Mouse (Mus musculus): ENCODE results near the gene Csrnp1. TPM values are rescaled to one million over a fixed set of nuclear protein-coding genes. Genes with fewer than 3 reads are reported as not detected.
A peak's percentile ranks its signal among the peaks of the same experiment; 100 is the strongest.

Csrnp1 gene
- total RNA-seq, 2 experiments from 2014 or later: 9.0 to 18.9 TPM

DNA sequence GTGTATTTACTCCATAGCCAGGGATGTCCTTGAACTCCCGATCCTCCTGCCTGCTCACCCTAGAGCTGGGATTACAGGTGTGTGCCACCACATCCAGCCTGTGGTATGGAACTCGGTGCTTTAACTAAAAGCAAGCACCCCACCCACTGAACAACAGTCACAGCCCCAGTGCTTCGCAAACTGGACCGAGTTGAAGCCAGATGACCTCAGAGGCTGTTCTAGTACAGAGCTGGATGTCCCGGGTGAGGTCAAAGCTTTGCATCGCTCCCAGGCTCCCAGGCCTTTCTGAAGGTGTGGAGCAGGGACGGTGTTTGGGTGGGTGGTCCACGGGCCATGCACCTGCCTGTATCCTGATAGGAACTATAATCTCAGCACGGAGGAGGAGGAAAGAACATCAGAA, 33.1 kb downstream of the Csrnp1 start:
- ATAC-seq (replicated peaks; ENCODE audit: poor library complexity): no peak

GRCm38 (mm10) chr9:119950434-119950833, 34.0 kb downstream of the Csrnp1 start:
- no peak for ATAC-seq (replicated peaks; ENCODE audit: poor library complexity)

DNA sequence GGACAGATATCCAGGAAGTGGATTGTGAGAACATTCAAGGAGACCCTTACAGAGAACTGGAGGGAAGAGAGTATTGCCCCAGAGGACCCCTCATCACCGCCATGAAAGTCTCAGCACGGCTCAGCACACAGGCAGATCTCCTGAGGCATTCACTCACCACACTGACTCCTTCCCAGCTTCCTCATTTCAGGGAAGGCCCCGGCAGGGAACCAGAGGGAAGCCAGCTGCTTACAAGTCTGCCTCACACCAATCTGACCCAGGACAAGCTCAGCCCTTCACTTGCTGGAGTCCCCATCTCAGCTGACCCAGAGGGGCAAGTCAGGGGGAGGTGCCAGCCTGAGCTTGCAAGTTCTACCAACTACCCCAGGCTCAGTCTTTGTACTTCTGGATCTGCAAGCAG, 35.7 kb downstream of the Csrnp1 start:
- peak; percentile 81 for ATAC-seq (replicated peaks; ENCODE audit: poor library complexity)

- ATAC-seq (replicated peaks; ENCODE audit: poor library complexity): peak; percentile 65
These were observed 39.1 kb downstream of the Csrnp1 start for GRCm38 (mm10) chr9:119945173-119945900.

GRCm38 (mm10) chr9:119943326-119943725, 41.1 kb downstream of the Csrnp1 start:
- ATAC-seq (replicated peaks; ENCODE audit: poor library complexity): peak; percentile 67

DNA sequence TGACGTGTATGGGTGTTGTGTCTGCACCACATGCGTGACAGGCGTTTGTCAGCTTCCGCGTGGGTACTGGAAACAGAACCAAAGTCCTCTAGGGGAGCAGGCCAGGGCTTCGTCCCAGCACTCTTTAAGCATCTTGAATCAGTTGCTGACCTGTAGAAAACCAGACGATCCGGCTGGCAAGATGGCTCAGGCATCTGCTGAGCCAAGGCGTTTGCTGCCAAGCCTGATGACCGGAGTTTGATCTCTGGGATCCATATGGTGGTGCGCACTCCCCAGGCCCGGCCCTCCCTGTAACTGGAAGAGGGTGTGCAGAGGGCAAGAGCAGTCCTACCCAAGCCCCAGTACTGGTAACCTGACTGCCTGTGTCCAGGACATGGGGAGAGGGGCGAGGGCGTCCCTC, 42.6 kb downstream of the Csrnp1 start:
- ATAC-seq (replicated peaks; ENCODE audit: poor library complexity): no peak

DNA sequence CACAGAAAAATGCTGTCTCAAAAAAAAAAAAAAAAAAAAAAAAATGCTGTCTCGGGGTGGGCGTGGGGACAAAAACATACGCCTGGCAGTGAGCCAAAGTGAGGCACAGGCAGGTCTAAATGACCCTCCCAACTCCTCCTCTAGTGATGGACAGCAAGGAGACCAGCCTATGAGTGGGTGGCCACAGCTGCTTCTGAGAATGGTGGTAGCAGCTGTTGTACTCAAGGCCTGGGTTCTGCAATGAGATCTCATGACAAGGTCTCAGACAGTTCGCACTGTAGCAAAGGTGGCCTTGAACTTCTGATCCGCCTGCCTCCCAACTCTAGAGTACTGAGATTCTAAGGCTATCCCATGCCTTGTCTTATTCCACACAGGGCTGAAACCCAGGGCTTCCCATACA, 43.1 kb downstream of the Csrnp1 start:
- ATAC-seq (replicated peaks; ENCODE audit: poor library complexity): no peak

GRCm38 (mm10) chr9:119939646-119940045, 44.8 kb downstream of the Csrnp1 start:
- no peak for ATAC-seq (replicated peaks; ENCODE audit: poor library complexity)

DNA sequence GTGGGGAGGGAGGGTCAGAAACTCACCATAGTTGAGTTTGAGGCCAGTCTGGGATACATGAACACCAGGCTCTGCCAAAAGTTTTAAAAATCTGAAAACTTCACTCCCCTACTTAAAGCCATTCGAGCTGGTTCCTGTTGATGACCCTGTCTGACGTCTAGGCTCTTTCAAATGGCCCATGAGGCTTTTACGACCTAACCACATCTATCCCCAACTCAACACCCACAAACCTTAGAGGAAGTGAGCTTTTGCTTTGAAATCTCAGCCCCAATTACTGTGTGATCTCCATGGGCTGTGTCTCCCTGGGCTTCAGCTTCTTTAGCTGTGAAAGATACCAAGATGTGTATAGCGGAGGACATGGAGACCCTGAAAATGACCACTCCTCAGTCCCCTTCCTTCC, 46.0 kb downstream of the Csrnp1 start:
- peak; percentile 26; the same call in 1 of the 2 replicates for ATAC-seq (replicated peaks; ENCODE audit: poor library complexity)

DNA sequence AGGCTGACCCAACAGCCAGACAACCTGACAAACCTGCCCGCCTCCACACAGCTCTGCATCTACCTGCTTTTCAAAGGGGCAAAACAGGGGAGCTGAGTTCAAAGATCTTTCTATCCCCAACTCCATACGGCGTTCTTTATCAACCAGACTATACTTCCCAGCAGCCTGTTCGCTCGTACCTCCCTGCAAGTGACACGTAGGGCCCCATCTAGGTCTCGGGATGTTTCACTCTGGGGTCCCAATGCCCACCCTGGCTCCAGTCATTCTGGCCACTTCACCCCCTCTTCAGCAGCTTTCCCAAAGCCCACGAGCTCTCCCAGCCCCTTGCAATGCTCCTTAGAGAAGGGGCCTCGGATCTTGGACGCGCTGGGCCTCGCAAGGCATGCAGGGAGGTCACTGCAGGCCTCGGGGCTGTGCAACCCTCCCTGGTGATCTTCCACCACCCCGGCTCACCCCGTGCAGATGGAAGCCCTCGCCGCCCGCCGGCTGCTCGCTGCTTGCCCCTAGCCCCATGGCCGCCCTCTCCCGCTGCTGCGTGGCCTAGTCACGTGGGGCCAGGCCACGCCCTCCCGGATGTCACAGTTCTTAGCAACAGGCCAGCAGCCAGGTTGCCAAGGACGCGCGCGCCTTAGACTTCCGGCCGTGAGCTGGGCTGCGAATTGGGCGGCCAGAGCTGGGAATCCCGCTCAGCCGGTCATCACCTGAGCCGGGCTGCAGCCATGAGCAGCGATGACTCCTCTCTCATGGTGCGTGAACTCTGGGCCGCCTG, 47.3 kb downstream of the Csrnp1 start, which contains the start of the genes Gorasp1 and Ttc21a:
Gorasp1 (minus strand) TSS at position 561 of the 769 bp plus-strand sequence.
Ttc21a (plus strand) TSS at position 602 of the 769 bp plus-strand sequence.
- peak; percentile 92 for ATAC-seq (replicated peaks; ENCODE audit: poor library complexity)

- ATAC-seq (replicated peaks; ENCODE audit: poor library complexity): no peak
These were observed 50.8 kb downstream of the Csrnp1 start for GRCm38 (mm10) chr9:119933675-119934074.

DNA sequence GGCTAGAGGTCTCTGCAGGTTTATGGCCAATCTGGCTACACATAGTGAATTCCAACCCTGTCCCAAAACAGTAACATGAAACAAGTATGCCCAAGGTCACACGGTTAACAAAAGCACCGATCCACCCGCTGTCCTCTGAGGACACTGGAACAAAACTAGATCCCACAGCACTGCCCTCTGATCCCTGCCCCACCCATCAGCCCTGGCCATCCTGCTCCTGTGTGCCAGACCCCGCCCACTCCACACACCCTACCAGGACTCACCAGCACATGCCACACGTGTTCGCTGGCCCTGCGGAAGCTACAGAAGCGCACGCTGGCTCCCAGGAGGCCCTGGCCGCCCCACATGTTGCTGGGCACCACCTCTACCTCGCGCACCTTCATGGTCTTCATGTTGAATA, 52.1 kb downstream of the Csrnp1 start:
- no peak for ATAC-seq (replicated peaks; ENCODE audit: poor library complexity)

- ATAC-seq (replicated peaks; ENCODE audit: poor library complexity): no peak
These were observed 58.0 kb downstream of the Csrnp1 start for GRCm38 (mm10) chr9:119926497-119926896.

DNA sequence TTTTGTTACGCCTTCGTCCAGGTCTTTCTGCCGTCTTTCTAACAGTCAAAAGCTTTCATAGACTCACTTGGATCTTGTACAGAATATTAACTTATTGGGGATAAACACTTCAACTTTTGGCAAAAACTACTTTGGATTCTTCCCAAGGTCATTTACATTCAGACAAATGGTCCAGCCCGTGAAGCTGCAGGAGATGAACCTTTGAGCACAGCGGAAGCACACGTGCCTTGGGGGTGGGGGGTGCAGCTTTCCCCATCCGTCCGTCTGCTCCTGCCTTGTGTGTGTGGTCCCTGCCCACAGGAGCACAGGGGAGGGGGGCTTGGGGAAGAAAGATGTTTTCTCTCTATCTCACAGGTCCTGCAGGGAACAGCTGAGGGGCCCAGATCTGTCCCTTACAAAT, 58.7 kb downstream of the Csrnp1 start:
- ATAC-seq (replicated peaks; ENCODE audit: poor library complexity): no peak

DNA sequence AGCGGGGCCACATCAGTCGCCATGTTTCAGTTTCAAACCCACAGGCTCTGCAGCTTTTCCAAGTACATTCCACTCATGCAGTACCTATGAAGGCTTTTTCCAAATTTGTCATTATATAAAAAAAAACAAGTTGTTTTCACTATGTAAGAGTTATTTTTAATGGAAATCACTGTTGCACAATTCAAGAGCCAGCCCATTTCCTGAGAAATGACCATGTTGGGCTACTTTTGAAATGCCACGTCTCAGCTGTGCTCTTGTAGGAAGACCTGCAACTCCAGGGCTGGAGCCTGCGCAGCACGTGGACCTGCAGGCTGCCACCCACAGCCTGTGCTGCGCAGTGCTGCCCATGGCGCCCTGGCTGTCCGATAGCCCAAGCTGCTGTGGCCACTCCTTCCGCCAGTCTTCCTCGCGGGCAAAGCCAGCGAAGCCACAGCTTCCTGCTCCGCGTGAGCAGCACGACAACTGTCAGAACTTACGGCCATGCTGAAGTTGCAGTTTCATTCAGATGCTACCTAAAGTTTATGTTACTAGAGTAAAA, 59.3 kb downstream of the Csrnp1 start:
- ATAC-seq (replicated peaks; ENCODE audit: poor library complexity): peak; percentile 92

DNA sequence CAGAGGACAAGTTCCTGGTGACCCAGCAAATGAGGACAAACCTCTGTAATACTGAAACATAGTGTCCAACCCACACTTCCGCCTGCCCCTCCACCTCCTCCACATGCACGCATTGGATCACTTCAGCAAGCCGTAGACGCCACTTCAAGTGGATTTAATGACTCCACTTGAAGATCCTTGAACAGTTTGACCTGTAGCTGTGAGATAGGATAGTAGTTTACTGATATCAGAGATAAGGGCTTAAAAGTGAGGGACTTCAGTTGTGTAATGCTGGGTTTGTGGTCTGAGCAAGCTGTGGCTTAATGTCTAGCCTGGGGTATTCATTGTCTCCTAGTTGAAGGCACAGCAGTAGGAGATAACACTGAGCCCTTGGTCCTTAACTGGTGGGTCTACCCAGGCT, 61.0 kb downstream of the Csrnp1 start:
- ATAC-seq (replicated peaks; ENCODE audit: poor library complexity): no peak

Other genes with a start within 250 kb of the Csrnp1 start
- gene Scn11a, start 159.2 kb downstream of the Csrnp1 start, total RNA-seq (2015): not detected in 2 replicates
- not detected in 2 replicates for gene Scn11a, start 159.2 kb downstream of the Csrnp1 start, total RNA-seq (2017)
- gene Wdr48, start 89.8 kb downstream of the Csrnp1 start, total RNA-seq (2015): 57.6 and 75.4 TPM in 2 replicates
- gene Wdr48, start 89.8 kb downstream of the Csrnp1 start, total RNA-seq (2017): 49.1 and 58.6 TPM in 2 replicates
- gene Gorasp1, start 47.1 kb downstream of the Csrnp1 start, total RNA-seq (2015): 7.9 and 8.7 TPM in 2 replicates
- gene Gorasp1, start 47.1 kb downstream of the Csrnp1 start, total RNA-seq (2017): 5.1 and 7.4 TPM in 2 replicates
- 2.3 and 2.4 TPM in 2 replicates for gene Ttc21a, start 47.1 kb downstream of the Csrnp1 start, total RNA-seq (2015)
- gene Ttc21a, start 47.1 kb downstream of the Csrnp1 start, total RNA-seq (2017): 3.4 and 5.7 TPM in 2 replicates
- gene Xirp1, start 38.9 kb upstream of the Csrnp1 start, total RNA-seq (2015): not detected in 2 replicates
- not detected in 2 replicates for gene Xirp1, start 38.9 kb upstream of the Csrnp1 start, total RNA-seq (2017)
- gene Cx3cr1, start 85.2 kb upstream of the Csrnp1 start, total RNA-seq (2015): 10.6 and 11.9 TPM in 2 replicates
- gene Cx3cr1, start 85.2 kb upstream of the Csrnp1 start, total RNA-seq (2017): 10.8 and 13.9 TPM in 2 replicates
- gene Ccr8, start 107.5 kb upstream of the Csrnp1 start, total RNA-seq (2015): not detected in 2 replicates
- gene Ccr8, start 107.5 kb upstream of the Csrnp1 start, total RNA-seq (2017): not detected in 2 replicates
- gene Slc25a38, start 125.7 kb upstream of the Csrnp1 start, total RNA-seq (2015): 15.8 and 17.1 TPM in 2 replicates
- gene Slc25a38, start 125.7 kb upstream of the Csrnp1 start, total RNA-seq (2017): 16.9 and 19.7 TPM in 2 replicates
- gene Rpsa, start 143.0 kb upstream of the Csrnp1 start, total RNA-seq (2015): 3,721 and 3,879 TPM in 2 replicates
- gene Rpsa, start 143.0 kb upstream of the Csrnp1 start, total RNA-seq (2017): 5,290 and 6,669 TPM in 2 replicates
- not detected in 2 replicates for gene Mobp, start 165.0 kb upstream of the Csrnp1 start, total RNA-seq (2015)
- gene Mobp, start 165.0 kb upstream of the Csrnp1 start, total RNA-seq (2017): not detected in 2 replicates

Measured in megakaryocyte progenitor cell, adult 5-6 weeks (primary cell).